Mouse (Mus musculus) embryonic fibroblast, embryonic 13.5 days (primary cell): ENCODE measurements around the gene Acsl6. TPM values are rescaled to one million over a fixed set of nuclear protein-coding genes. Genes with fewer than 3 reads are reported as not detected.

ENCODE experiments used
- H3K27ac ChIP-seq: 2 replicates; pipeline ENCODE4 v1.5.1; 2012; ENCODE audit warnings: low read length, control low read depth, inconsistent platforms; ENCODE audit not compliant: insufficient read depth
- H3K4me1 ChIP-seq: 2 replicates; pipeline ENCODE4 v1.6.1; 2011; ENCODE audit warnings: low read length; ENCODE audit not compliant: control insufficient read depth, insufficient read depth
- H3K4me3 ChIP-seq: 2 replicates; pipeline ENCODE4 v1.5.1; 2011; ENCODE audit warnings: mild to moderate bottlenecking, control low read depth, low read length; ENCODE audit not compliant: insufficient read depth
- CTCF ChIP-seq: IDR thresholded peaks from 2 replicates; pipeline ENCODE4 v1.5.1; 2011; ENCODE audit warnings: mild to moderate bottlenecking, control low read depth, low read length, moderate library complexity, borderline replicate concordance; ENCODE audit not compliant: insufficient read depth
- POLR2A ChIP-seq: IDR thresholded peaks from 2 replicates; pipeline ENCODE4 v1.6.1; 2011; ENCODE audit warnings: low read depth, mild to moderate bottlenecking, control low read depth, low read length, moderate library complexity
- polyA plus RNA-seq: library from polyadenylated mRNA; stranded (reverse); fragments of >200 nt; gene quantifications from 2 replicates; pipeline ENCODE4 v1.2.4, GENCODE M21; 2011; ENCODE audit warnings: low read depth; ENCODE audit not compliant: missing spikeins, insufficient read length

The Acsl6 gene
- polyA plus RNA-seq, 1 experiment: 1.1 TPM

- TF ChIP-seq CTCF (no peak), POLR2A (no peak)
Observed at GRCm38 (mm10) chr11:54317795-54318194, 14.2 kb downstream of the Acsl6 start.

GRCm38 (mm10) chr11:54321802-54322532 is 18.4 kb downstream of the Acsl6 start:
- no peak for TF ChIP-seq CTCF
- TF ChIP-seq POLR2A: no peak
- Histone ChIP-seq H3K4me1 (no peaks in the 10 kb centered on the region), H3K4me3 (no peak overlapping the region), H3K27ac (no peak overlapping the region)

More at GRCm38 (mm10) chr11:54317795-54318194, 14.2 kb downstream of the Acsl6 start:
- Histone ChIP-seq H3K4me1 (no peaks in the 10 kb centered on the region), H3K27ac (no peak overlapping the region), H3K4me3 (no peak overlapping the region)

GRCm38 (mm10) chr11:54331463-54332183 is 28.0 kb downstream of the Acsl6 start:
- Histone ChIP-seq H3K4me3 (no peak overlapping the region), H3K27ac (no peak overlapping the region), H3K4me1 (no peaks in the 10 kb centered on the region)
- TF ChIP-seq POLR2A (no peak), CTCF (no peak)

GRCm38 (mm10) chr11:54336165-54336707 is 32.6 kb downstream of the Acsl6 start:
- Histone ChIP-seq H3K4me1 (no peaks in the 10 kb centered on the region), H3K27ac (no peak overlapping the region), H3K4me3 (no peak overlapping the region)
- TF ChIP-seq CTCF (no peak), POLR2A (no peak)

- H3K27ac ChIP-seq: no peak overlapping the region
- H3K4me3 ChIP-seq: no peak overlapping the region
- TF ChIP-seq CTCF (no peak), POLR2A (no peak)
- no peaks in the 10 kb centered on the region for H3K4me1 ChIP-seq
Observed at GRCm38 (mm10) chr11:54343703-54344102, 40.1 kb downstream of the Acsl6 start.

GRCm38 (mm10) chr11:54351704-54352103 is 48.1 kb downstream of the Acsl6 start:
- TF ChIP-seq CTCF: no peak
- no peak for TF ChIP-seq POLR2A
- Histone ChIP-seq H3K27ac (no peak overlapping the region), H3K4me1 (no peaks in the 10 kb centered on the region), H3K4me3 (no peak overlapping the region)

- H3K27ac ChIP-seq: no peak overlapping the region
Observed at GRCm38 (mm10) chr11:54353121-54353576, 49.6 kb downstream of the Acsl6 start.

GRCm38 (mm10) chr11:54354595-54355563 is 51.3 kb downstream of the Acsl6 start:
- TF ChIP-seq CTCF (0 out of 2 replicates have a peak, but pooled peaks have one; percentile 7), POLR2A (no peak)
- H3K27ac ChIP-seq: no peak overlapping the region
- no peak overlapping the region for H3K4me3 ChIP-seq
- no peaks in the 10 kb centered on the region for H3K4me1 ChIP-seq

More at GRCm38 (mm10) chr11:54353121-54353576, 49.6 kb downstream of the Acsl6 start:
- H3K4me3 ChIP-seq: no peak overlapping the region
- TF ChIP-seq POLR2A (no peak), CTCF (no peak)
- no peaks in the 10 kb centered on the region for H3K4me1 ChIP-seq

- Histone ChIP-seq H3K27ac (no peak overlapping the region), H3K4me3 (no peak overlapping the region), H3K4me1 (no peaks in the 10 kb centered on the region)
- no peak for TF ChIP-seq CTCF
- no peak for TF ChIP-seq POLR2A
Observed at GRCm38 (mm10) chr11:54355564-54355955, 52.0 kb downstream of the Acsl6 start.
